Mouse (Mus musculus): ENCODE data around the gene Foxo6.
A peak's percentile ranks its signal among the peaks of the same experiment; 100 is the strongest.

The Foxo6 gene

GRCm38 (mm10) chr4:120287290-120288111 is at the start of gene Foxo6:
Gene Foxo6 (minus strand): TSS chr4:120287349.
- DNase-seq (ENCODE audit: low read depth, low spot score), result peak; percentile 91

- DNase-seq (ENCODE audit: low read depth, low spot score), result no peak
Observed at GRCm38 (mm10) chr4:120334316-120334715, 47.2 kb upstream of the Foxo6 start.

- DNase-seq (ENCODE audit: low read depth, low spot score), result no peak
Observed at GRCm38 (mm10) chr4:120332934-120333421, 45.8 kb upstream of the Foxo6 start.

GRCm38 (mm10) chr4:120332405-120332933 is 45.3 kb upstream of the Foxo6 start:
- no peak for DNase-seq (ENCODE audit: low read depth, low spot score)

- DNase-seq (ENCODE audit: low read depth, low spot score), result no peak
Observed at GRCm38 (mm10) chr4:120331992-120332391, 44.8 kb upstream of the Foxo6 start.

GRCm38 (mm10) chr4:120331541-120331940 is 44.4 kb upstream of the Foxo6 start:
- DNase-seq (ENCODE audit: low read depth, low spot score), result no peak

GRCm38 (mm10) chr4:120325748-120326147 is 38.6 kb upstream of the Foxo6 start:
- no peak for DNase-seq (ENCODE audit: low read depth, low spot score)

GRCm38 (mm10) chr4:120325051-120325450 is 37.9 kb upstream of the Foxo6 start:
- DNase-seq (ENCODE audit: low read depth, low spot score), result no peak

DNA sequence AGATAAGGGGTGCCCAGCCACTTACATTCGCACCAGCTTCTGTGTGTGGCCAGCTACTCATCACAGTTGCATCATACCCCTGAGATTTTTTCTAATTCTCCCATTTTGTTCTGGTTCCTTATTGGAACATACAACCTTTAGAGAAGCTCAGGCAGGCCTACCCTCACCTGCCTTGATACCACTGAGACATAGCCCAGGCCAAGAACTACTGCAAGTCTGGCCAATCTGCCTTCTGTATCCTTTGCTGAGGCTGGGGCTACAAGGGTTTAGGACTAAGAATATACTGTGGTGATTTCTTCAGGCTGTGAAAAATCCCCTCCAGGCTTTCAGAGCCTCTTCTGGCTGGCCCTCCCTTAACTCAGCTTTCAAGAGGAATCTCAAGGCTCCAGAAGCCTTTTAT is 36.7 kb upstream of the Foxo6 start:
- DNase-seq (ENCODE audit: low read depth, low spot score), result no peak

- DNase-seq (ENCODE audit: low read depth, low spot score), result peak; percentile 34
Observed at GRCm38 (mm10) chr4:120323198-120323597, 36.0 kb upstream of the Foxo6 start.

DNA sequence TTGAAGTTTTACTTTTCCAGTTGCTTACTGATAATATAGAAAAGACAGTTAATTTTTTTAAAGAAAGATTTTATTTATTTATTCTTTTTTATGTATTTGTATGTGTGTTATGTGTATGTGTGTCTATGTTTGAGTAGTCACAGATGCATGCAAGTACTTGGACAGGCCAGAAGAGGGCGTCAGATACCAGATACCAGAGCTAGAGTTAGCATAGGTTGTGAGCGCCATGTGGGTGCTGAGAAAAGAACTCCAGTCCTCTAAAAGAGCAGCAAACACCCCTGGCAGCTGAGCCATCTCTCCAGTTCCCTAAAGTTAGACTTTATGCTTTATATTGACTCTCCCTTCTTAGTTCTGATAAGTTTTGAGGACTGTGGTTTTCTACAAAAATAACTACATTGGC is 30.4 kb upstream of the Foxo6 start:
- no peak for DNase-seq (ENCODE audit: low read depth, low spot score)

- no peak for DNase-seq (ENCODE audit: low read depth, low spot score)
Observed at GRCm38 (mm10) chr4:120316716-120317115, 29.6 kb upstream of the Foxo6 start.

- DNase-seq (ENCODE audit: low read depth, low spot score), result no peak
Observed at GRCm38 (mm10) chr4:120314571-120314970, 27.4 kb upstream of the Foxo6 start.

DNA sequence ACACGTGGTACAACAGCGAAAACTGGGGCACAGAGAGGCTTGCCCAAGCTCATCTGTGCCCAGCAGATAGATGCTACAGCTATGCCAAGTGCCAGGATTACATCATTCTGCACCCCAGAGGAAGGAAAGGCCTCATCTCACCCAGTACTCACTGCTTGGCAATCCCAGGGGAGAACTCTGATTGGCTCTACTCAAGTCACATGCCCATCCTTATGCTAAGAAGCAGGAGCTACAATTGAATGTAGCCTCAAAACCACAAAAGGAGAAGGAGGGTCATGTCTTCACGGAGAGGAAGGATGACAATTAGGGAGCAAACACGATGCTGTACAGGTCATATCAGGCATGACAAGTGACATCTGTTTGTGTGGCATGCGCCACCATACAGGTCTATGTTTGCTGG is 26.2 kb upstream of the Foxo6 start:
- DNase-seq (ENCODE audit: low read depth, low spot score), result no peak

DNA sequence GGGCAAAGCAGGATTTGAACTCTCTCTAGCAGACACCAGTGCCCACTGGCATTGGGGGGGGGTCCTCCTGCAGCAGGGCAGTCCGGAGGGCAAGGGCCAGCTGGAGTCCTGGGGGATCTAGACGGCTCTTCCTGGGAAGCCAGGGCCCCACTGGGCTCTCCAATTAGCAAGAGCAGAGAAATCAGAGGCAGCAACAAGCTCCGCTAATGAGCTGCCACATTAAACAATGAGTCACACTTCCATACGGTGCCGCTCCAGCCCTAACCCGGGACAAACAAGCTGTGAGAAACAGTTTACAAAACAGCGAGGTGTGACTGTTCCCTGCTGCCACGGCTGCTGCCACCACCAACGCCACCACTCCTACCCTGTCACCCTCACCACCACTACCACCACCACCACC is 17.4 kb upstream of the Foxo6 start:
- no peak for DNase-seq (ENCODE audit: low read depth, low spot score)

DNA sequence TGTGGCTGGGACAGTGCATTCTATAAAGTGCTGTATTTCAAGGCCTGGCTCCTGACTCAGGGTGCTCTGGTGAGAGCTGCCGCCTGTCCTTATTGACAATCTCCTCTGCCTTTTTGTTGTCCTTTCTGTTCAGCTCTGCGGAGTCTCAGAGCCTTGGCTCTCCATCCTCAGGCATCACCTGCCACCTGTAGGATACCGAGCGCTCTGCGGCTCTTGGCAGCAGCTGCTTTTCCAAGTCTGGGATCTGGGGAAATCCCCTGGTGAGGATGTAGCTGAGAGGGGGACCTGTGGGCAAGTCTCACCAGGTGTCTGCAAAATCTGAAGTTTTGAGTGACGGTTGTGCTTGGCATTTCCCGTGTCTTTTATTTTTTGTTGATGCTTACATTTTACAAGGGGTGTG is 12.1 kb upstream of the Foxo6 start:
- DNase-seq (ENCODE audit: low read depth, low spot score), result no peak

- DNase-seq (ENCODE audit: low read depth, low spot score), result peak; percentile 26
Observed at GRCm38 (mm10) chr4:120291106-120291822, 4.1 kb upstream of the Foxo6 start.

DNA sequence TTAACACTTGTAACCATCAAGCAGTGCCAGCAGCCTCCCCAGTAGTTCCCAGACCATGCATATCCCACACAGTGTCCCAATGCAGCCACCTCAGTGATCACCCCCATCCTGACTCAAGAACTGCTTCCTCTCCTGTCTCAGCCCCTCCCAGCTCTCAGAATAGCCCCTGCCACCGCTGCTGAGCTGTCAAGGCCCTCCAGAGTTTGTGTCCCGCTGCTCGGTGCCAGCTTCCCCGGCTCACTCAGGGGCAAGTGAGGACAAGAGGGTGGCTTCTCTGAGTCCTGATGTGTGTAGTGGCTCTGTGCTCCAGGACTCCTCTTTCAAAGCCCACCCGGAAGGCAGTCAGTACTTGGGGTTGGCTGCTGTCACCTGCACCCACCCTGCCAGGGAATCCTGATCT is 3.3 kb upstream of the Foxo6 start:
- no peak for DNase-seq (ENCODE audit: low read depth, low spot score)

DNA sequence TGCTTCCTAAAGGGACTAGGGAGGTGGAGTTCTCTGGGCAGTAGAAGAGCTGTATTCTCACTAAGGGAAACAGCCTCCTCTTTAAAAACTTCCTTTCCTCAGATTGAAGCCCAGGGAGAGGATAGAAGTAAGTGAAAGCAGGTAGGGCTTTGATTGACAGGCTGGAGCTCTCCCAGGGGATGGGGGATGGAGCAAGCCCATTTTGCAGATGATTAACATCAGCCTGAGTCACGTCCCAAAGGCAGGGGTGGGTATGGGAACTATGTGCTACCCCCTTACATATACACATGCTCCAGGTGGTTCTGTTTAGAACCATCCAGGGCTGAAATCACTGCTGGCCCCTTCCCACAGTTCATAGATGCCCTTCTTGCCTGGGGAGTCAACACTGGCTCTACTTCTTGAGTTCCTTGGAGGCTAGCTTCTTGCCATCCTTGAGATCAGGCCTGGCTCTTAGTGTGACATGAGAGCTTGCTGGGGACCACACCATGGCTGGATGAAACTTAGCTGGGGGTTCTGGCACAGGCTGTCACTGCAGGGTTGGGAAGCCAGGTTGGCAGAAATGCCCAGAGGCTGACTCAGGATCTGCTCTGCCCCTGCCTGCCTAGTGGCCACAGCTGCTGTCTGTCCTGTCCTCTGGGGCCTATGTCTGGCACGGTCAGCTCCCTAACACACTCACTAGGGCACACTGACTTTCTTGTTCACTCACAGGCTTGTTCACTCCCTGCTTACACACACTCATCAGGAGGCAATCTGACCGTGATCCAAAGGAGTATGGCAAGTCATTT is 2.2 kb upstream of the Foxo6 start:
- DNase-seq (ENCODE audit: low read depth, low spot score), result peak; percentile 51

- DNase-seq (ENCODE audit: low read depth, low spot score), result no peak
Observed at GRCm38 (mm10) chr4:120286761-120287241, 348 bp downstream of the Foxo6 start.

- no peak for DNase-seq (ENCODE audit: low read depth, low spot score)
Observed at GRCm38 (mm10) chr4:120285730-120286129, 1.4 kb downstream of the Foxo6 start.

- no peak for DNase-seq (ENCODE audit: low read depth, low spot score)
Observed at GRCm38 (mm10) chr4:120285223-120285622, 1.9 kb downstream of the Foxo6 start.

Data from 3T3-L1 (cell line).